Mouse (Mus musculus): ENCODE measurements around the gene Ifih1. TPM values are rescaled to one million over a fixed set of nuclear protein-coding genes. Genes with fewer than 3 reads are reported as not detected.
A peak's percentile ranks its signal among the peaks of the same experiment; 100 is the strongest.

Gene Ifih1
- polyA plus RNA-seq (2014; fragmentation: Nextera tagmentation; extraction: Ambion mirVana) = 1.5 TPM in 2 replicates

DNA sequence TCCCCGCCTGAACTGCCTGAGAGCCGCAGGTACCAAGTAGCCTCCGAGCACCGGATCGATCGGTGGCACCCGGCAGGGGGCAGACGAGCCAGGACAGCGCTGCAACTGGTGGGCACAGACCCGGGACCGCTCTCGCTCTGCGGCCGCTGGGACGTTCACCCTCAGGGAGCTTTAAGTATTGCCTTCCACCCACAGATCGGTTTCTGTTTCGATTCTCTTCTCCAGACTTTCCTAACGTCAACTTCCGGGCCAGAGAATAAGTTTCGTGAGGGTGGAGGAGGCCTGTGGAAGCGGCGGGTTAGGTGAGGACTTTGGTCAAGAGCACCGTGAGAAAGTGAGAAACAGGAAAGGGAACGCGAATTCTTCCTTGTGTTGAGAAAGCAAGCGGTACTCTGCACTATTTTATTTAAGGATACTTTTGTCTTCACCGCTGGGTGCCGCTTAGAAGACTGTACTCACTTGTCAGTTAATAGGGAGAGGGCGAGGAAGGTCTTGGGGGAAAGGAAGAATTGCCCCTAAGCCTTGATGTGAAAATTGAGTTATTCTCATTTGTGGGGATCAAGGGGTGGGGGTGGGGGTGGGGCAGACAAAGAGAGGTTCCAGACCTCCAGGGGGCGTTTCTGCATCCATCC is at the start of gene Ifih1:
Ifih1 (minus strand) TSS at position 242 of the 632 bp plus-strand sequence.
- peak; percentile 90 for ATAC-seq (ENCODE audit: insufficient read depth)
- under 1% methylated on average over 30 of the region's 30 CpGs for WGBS

DNA sequence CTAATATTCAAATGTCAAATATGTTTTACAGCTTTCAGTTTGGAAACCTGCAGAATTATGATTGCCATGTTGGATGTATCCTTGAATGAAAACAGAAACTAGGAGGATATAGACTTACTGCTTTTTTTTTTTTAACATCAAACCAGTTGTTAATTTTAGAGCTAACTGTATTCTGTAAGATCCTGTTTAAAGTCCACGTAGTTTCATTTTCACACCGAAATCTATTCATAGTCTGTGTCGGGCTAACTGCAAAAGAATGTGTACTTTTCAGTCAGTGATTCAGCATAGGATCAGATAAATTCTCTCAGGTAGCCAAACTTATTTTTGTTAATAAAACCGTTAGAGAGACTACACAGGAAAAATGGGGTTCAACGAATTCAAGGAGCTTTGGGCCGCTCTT is 39.9 kb upstream of the Ifih1 start:
- DNase-seq = no peak
- Histone ChIP-seq H3K4me1 (ENCODE audit: insufficient read depth) (no peaks in the 10 kb centered on the region), H3K4me2 (no peak overlapping the region), H3K4me3 (ENCODE audit: low read depth, low read length) (no peak overlapping the region), H3K27ac (ENCODE audit: low read depth) (no peak overlapping the region), H3K9me3 (ENCODE audit: low read depth, low read length) (no peaks in the 10 kb centered on the region), H3K36me3 (ENCODE audit: insufficient read depth) (no peaks in the 10 kb centered on the region), H3K9ac (no peak overlapping the region), H3K27me3 (ENCODE audit: insufficient read depth, low read length) (no peaks in the 10 kb centered on the region)
- no peak for TF ChIP-seq CTCF (IDR thresholded peaks at IDR 0.05; ENCODE audit: low read depth)
- 88% methylated on average over 6 of the region's 6 CpGs for WGBS
- ATAC-seq (ENCODE audit: insufficient read depth) = no peak

More for the DNA sequence above, at the start of gene Ifih1:
- Histone ChIP-seq H3K36me3 (ENCODE audit: insufficient read depth) (no peaks in the 10 kb centered on the region), H3K4me1 (ENCODE audit: insufficient read depth) (0 out of 2 replicates have a peak, but pooled peaks cover 3% of the 10 kb centered on the region), H3K4me3 (ENCODE audit: low read depth, low read length) (peak within 1 kb of the TSS; percentile 55), H3K4me2 (peak within 1 kb of the TSS; percentile 71), H3K27me3 (ENCODE audit: insufficient read depth, low read length) (no peaks in the 10 kb centered on the region), H3K9ac (peak within 1 kb of the TSS; percentile 54), H3K27ac (ENCODE audit: low read depth) (peak within 1 kb of the TSS; percentile 42; the same call in 1 of the 2 replicates), H3K9me3 (ENCODE audit: low read depth, low read length) (no peaks in the 10 kb centered on the region)
- peak; percentile 76 for DNase-seq
- TF ChIP-seq CTCF (IDR thresholded peaks at IDR 0.05; ENCODE audit: low read depth) = peak; percentile 66

- 61% methylated on average over 3 of the region's 3 CpGs for WGBS
- no peak overlapping the region for H3K4me2 ChIP-seq
- ATAC-seq (ENCODE audit: insufficient read depth) (no peak), DNase-seq (no peak)
- no peak overlapping the region for H3K4me3 ChIP-seq (ENCODE audit: low read depth, low read length)
- no peak overlapping the region for H3K9ac ChIP-seq
- H3K4me1 ChIP-seq (ENCODE audit: insufficient read depth) = no peaks in the 10 kb centered on the region
- H3K27ac ChIP-seq (ENCODE audit: low read depth) = no peak overlapping the region
- TF ChIP-seq CTCF (IDR thresholded peaks at IDR 0.05; ENCODE audit: low read depth) = no peak
- no peaks in the 10 kb centered on the region for H3K36me3 ChIP-seq (ENCODE audit: insufficient read depth)
- H3K27me3 ChIP-seq (ENCODE audit: insufficient read depth, low read length) = no peaks in the 10 kb centered on the region
- no peaks in the 10 kb centered on the region for H3K9me3 ChIP-seq (ENCODE audit: low read depth, low read length)
These were observed 39.0 kb upstream of the Ifih1 start for GRCm38 (mm10) chr2:62684989-62685595.

- H3K4me3 ChIP-seq (ENCODE audit: low read depth, low read length) = no peak overlapping the region
- H3K4me2 ChIP-seq = no peak overlapping the region
- no peak overlapping the region for H3K9ac ChIP-seq
- 83% methylated on average over 8 of the region's 8 CpGs for WGBS
- no peak for TF ChIP-seq CTCF (IDR thresholded peaks at IDR 0.05; ENCODE audit: low read depth)
- H3K36me3 ChIP-seq (ENCODE audit: insufficient read depth) = no peaks in the 10 kb centered on the region
- no peaks in the 10 kb centered on the region for H3K4me1 ChIP-seq (ENCODE audit: insufficient read depth)
- DNase-seq = no peak
- H3K27ac ChIP-seq (ENCODE audit: low read depth) = no peak overlapping the region
- no peaks in the 10 kb centered on the region for H3K9me3 ChIP-seq (ENCODE audit: low read depth, low read length)
- no peak for ATAC-seq (ENCODE audit: insufficient read depth)
- H3K27me3 ChIP-seq (ENCODE audit: insufficient read depth, low read length) = no peaks in the 10 kb centered on the region
These were observed 35.6 kb upstream of the Ifih1 start for GRCm38 (mm10) chr2:62681667-62682066.

GRCm38 (mm10) chr2:62672788-62673187 is 26.7 kb upstream of the Ifih1 start:
- Histone ChIP-seq H3K9ac (no peak overlapping the region), H3K4me1 (ENCODE audit: insufficient read depth) (no peaks in the 10 kb centered on the region), H3K4me2 (no peak overlapping the region), H3K36me3 (ENCODE audit: insufficient read depth) (no peaks in the 10 kb centered on the region), H3K27me3 (ENCODE audit: insufficient read depth, low read length) (no peaks in the 10 kb centered on the region), H3K27ac (ENCODE audit: low read depth) (no peak overlapping the region), H3K4me3 (ENCODE audit: low read depth, low read length) (no peak overlapping the region), H3K9me3 (ENCODE audit: low read depth, low read length) (no peaks in the 10 kb centered on the region)
- 94% methylated on average over 5 of the region's 5 CpGs for WGBS
- DNase-seq (no peak), ATAC-seq (ENCODE audit: insufficient read depth) (no peak)
- TF ChIP-seq CTCF (IDR thresholded peaks at IDR 0.05; ENCODE audit: low read depth) = no peak

DNA sequence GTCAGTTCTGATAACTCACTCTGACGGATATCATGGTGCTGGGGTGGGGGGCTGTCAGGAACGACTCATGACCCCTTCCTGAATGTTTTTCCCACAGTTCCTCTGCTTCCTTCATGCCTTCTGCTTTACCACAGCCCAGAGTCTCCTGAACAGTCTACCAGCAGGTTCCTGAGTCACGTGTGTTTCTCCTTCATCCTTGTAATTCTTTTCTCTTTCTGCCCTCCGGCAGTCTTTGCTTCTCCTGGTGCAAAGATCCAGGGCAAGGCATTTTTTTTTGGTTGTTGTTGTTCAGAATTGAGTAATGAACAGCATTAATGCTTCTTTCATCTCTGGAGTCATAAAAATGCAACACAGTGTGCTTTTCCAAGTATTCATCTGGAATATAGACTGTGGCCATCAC is 24.7 kb upstream of the Ifih1 start:
- Histone ChIP-seq H3K27ac (ENCODE audit: low read depth) (no peak overlapping the region), H3K27me3 (ENCODE audit: insufficient read depth, low read length) (no peaks in the 10 kb centered on the region), H3K4me2 (no peak overlapping the region), H3K4me1 (ENCODE audit: insufficient read depth) (no peaks in the 10 kb centered on the region), H3K9ac (no peak overlapping the region), H3K4me3 (ENCODE audit: low read depth, low read length) (no peak overlapping the region), H3K36me3 (ENCODE audit: insufficient read depth) (no peaks in the 10 kb centered on the region), H3K9me3 (ENCODE audit: low read depth, low read length) (no peaks in the 10 kb centered on the region)
- DNase-seq = no peak
- ATAC-seq (ENCODE audit: insufficient read depth) = no peak
- no peak for TF ChIP-seq CTCF (IDR thresholded peaks at IDR 0.05; ENCODE audit: low read depth)
- 67% methylated on average over 4 of the region's 4 CpGs for WGBS

DNA sequence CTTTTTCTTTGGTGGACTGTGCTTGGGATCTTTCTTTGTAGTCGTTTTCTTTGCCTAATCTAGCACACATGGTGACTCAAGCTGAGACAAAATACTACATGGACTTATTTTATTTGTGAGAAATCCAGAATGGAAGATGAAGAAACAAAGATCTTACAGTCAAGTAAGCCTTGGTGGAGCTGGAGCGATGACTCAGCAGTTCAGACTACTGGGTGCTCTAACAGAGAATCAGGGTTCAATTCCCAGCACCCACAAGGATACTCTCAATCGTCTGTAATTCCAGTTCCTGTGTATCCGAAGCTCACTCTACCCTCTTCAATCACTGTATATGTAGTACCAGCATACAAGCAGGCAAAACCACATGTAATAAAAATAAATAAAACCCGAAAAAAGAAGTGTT is 24.2 kb upstream of the Ifih1 start:
- 74% methylated on average over 5 of the region's 5 CpGs for WGBS
- no peak for DNase-seq
- Histone ChIP-seq H3K9ac (no peak overlapping the region), H3K4me2 (no peak overlapping the region), H3K36me3 (ENCODE audit: insufficient read depth) (no peaks in the 10 kb centered on the region), H3K9me3 (ENCODE audit: low read depth, low read length) (no peaks in the 10 kb centered on the region), H3K4me3 (ENCODE audit: low read depth, low read length) (no peak overlapping the region), H3K4me1 (ENCODE audit: insufficient read depth) (no peaks in the 10 kb centered on the region), H3K27me3 (ENCODE audit: insufficient read depth, low read length) (no peaks in the 10 kb centered on the region), H3K27ac (ENCODE audit: low read depth) (no peak overlapping the region)
- no peak for TF ChIP-seq CTCF (IDR thresholded peaks at IDR 0.05; ENCODE audit: low read depth)
- ATAC-seq (ENCODE audit: insufficient read depth) = no peak

All from lung, embryonic 14.5 days (tissue).